Mouse (Mus musculus): Measurements from ENCODE around the gene Rin3. TPM values are rescaled to one million over a fixed set of nuclear protein-coding genes. Genes with fewer than 3 reads are reported as not detected.

Gene Rin3
- total and polyA plus RNA-seq, 3 experiments: 17.5 to 38.9 TPM; not detected in 1

DNA sequence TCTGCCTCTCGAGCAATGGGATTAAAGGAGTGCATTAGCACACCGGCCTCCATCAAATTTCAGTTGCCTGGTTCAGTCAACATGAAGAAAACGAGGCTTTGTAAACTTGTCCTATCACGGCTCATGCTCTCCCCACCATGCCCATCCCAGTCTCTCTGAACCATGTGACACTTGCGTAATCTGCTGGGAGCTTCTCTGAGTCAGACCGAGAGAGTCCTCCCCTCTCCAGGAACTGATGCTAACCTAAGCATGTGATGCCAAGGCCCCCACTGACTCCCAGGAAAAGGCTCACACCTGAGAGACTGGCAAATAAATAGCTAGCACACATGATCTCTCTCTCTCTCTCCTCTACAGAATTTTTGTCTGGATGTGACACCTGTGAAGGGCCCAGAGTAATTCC, 134.9 kb downstream of the Rin3 start:
- no peaks in the 10 kb centered on the region for H3K9me3 ChIP-seq (replicated peaks; ENCODE audit: insufficient read depth, low read length)
- H3K9ac ChIP-seq (ENCODE audit: control insufficient read depth, low read depth, low read length, poor library complexity, severe bottlenecking): no peak overlapping the region
- no peaks in the 10 kb centered on the region for H3K27me3 ChIP-seq (ENCODE audit: control insufficient read depth in 1 of 2, insufficient read depth in 2 of 2, low read length in 2 of 2)
- peaks cover 3 to 14% of the 10 kb centered on the region in 2 experiments; a peak in 3 of 4 replicates for H3K4me1 ChIP-seq (ENCODE audit: control insufficient read depth in 1 of 2, insufficient read depth in 2 of 2, low read length in 2 of 2)
- H3K4me3 ChIP-seq (ENCODE audit: control insufficient read depth in 1 of 2, insufficient read depth in 1 of 2, low read depth in 2 of 2, low read length in 2 of 2): no peak overlapping the region
- TF ChIP-seq JUND (IDR thresholded peaks at IDR 0.05; ENCODE audit: low read depth, low read length) (no peak), MYC (IDR thresholded peaks at IDR 0.05; ENCODE audit: low read depth, low read length) (no peak), HCFC1 (IDR thresholded peaks at IDR 0.05; ENCODE audit: low read depth, low read length) (no peak), NRF1 (IDR thresholded peaks at IDR 0.05; ENCODE audit: insufficient read depth, low read depth, low read length, poor library complexity, severe bottlenecking) (no peak), MAX (IDR thresholded peaks at IDR 0.05; ENCODE audit: low read length) (no peak), MYB (IDR thresholded peaks at IDR 0.05; ENCODE audit: low read depth, low read length) (no peak), UBTF (IDR thresholded peaks at IDR 0.05; ENCODE audit: borderline replicate concordance, insufficient read depth, low read depth, low read length) (no peak), USF1 (IDR thresholded peaks at IDR 0.05; ENCODE audit: low read depth, low read length) (no peak), SIN3A (IDR thresholded peaks at IDR 0.05; ENCODE audit: low read length) (no peak), ZNF384 (IDR thresholded peaks at IDR 0.05; ENCODE audit: low read depth, low read length) (no peak), KAT2A (conservative IDR thresholded peaks at IDR 0.05; ENCODE audit: low read depth, low read length) (no peak), EP300 (IDR thresholded peaks at IDR 0.05; ENCODE audit: low read depth in 1 of 2, low read length in 2 of 2) (no peak), TCF12 (IDR thresholded peaks at IDR 0.05; ENCODE audit: low read depth, low read length) (no peak), RCOR1 (IDR thresholded peaks at IDR 0.05; ENCODE audit: low read depth, low read length) (no peak), ZKSCAN1 (IDR thresholded peaks at IDR 0.05; ENCODE audit: low read depth, low read length) (no peak), ELF1 (IDR thresholded peaks at IDR 0.05; ENCODE audit: low read depth, low read length) (no peak), MAZ (IDR thresholded peaks at IDR 0.05; ENCODE audit: low read depth, low read length) (no peak)
- no peak overlapping the region for H3K27ac ChIP-seq (ENCODE audit: control insufficient read depth, low read depth, low read length)
- H3K79me2 ChIP-seq (ENCODE audit: control insufficient read depth, insufficient read depth, low read length, poor library complexity): no peaks in the 10 kb centered on the region
- peaks cover 0 to 9% of the 10 kb centered on the region in 2 experiments; a peak in 2 of 4 replicates for H3K36me3 ChIP-seq (ENCODE audit: control insufficient read depth in 1 of 2, insufficient read depth in 2 of 2, low read length in 2 of 2)
- no peak for DNase-seq (ENCODE audit: low read depth, low spot score)

DNA sequence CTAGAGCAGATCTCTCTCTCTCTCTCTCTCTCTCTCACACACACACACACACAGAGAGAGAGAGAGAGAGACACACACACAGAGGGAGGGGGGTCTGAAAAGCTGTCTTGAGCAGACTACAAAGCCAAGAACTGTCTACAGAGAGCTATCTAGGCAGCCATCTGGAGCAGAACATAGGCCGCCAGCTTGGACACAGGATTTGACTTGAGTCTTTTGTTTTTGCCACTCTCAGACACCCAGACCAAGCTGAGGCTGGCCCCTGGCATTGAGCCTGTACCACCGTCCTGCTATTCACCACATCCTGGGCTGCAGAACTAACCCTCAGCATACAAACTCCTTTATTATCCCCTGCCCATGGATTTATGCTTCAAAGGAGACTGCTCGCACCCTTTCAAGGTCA, 136.7 kb downstream of the Rin3 start:
- Histone ChIP-seq H3K36me3 (ENCODE audit: control insufficient read depth in 1 of 2, insufficient read depth in 2 of 2, low read length in 2 of 2) (peaks cover 0 to 12% of the 10 kb centered on the region in 2 experiments; a peak in 2 of 4 replicates), H3K27me3 (ENCODE audit: control insufficient read depth in 1 of 2, insufficient read depth in 2 of 2, low read length in 2 of 2) (no peaks in the 10 kb centered on the region), H3K27ac (ENCODE audit: control insufficient read depth, low read depth, low read length) (no peak overlapping the region; the same call in 1 of the 2 replicates), H3K4me3 (ENCODE audit: control insufficient read depth in 1 of 2, insufficient read depth in 1 of 2, low read depth in 2 of 2, low read length in 2 of 2) (no peak overlapping the region), H3K4me1 (ENCODE audit: control insufficient read depth in 1 of 2, insufficient read depth in 2 of 2, low read length in 2 of 2) (peaks cover 3 to 14% of the 10 kb centered on the region in 2 experiments; a peak in 3 of 4 replicates), H3K79me2 (ENCODE audit: control insufficient read depth, insufficient read depth, low read length, poor library complexity) (no peaks in the 10 kb centered on the region), H3K9ac (ENCODE audit: control insufficient read depth, low read depth, low read length, poor library complexity, severe bottlenecking) (no peak overlapping the region), H3K9me3 (replicated peaks; ENCODE audit: insufficient read depth, low read length) (no peaks in the 10 kb centered on the region)
- TF ChIP-seq BHLHE40 (IDR thresholded peaks at IDR 0.05; ENCODE audit: borderline replicate concordance, low read depth, low read length): no peak
- TF ChIP-seq GATA1 (IDR thresholded peaks at IDR 0.05; ENCODE audit: low read depth, low read length): 0 out of 2 replicates have a peak, but pooled peaks have one; percentile 19
- peak; percentile 23; the same call in 1 of the 2 replicates for TF ChIP-seq TAL1 (IDR thresholded peaks at IDR 0.05; ENCODE audit: low read length)
- TF ChIP-seq NELFE (IDR thresholded peaks at IDR 0.05; ENCODE audit: low read depth, low read length): no peak
- no peak for TF ChIP-seq MAZ (IDR thresholded peaks at IDR 0.05; ENCODE audit: low read depth, low read length)
- no peak for TF ChIP-seq USF2 (IDR thresholded peaks at IDR 0.05; ENCODE audit: borderline replicate concordance in 1 of 2, insufficient read depth in 1 of 2, low read depth in 1 of 2, low read length in 2 of 2)
- DNase-seq (ENCODE audit: low read depth, low spot score): peak; percentile 33

Measured in MEL (cell line).